Mouse (Mus musculus) mouse embryonic stem cell (cell line): ENCODE data around the gene Pak1ip1.
"Not testable (repeated sequence)": the region's sequence is repeated elsewhere in the genome, so short reads cannot be mapped to it uniquely, and the experiment has no call there.

Experiments used
- in situ Hi-C, 2 experiments: fragments of 300-500 bp; cut with MboI; formaldehyde crosslinking; loops; 1 replicate in 1 of 2; 3 replicates in 1 of 2; pipeline ENCODE4 v1.14.3; 2019 to 2020; ENCODE audit warnings: low sequenced_read_pairs in 2 of 2, low pct_unique_long_range_greater_than_20kb in 1 of 2, mixed read lengths in 1 of 2; ENCODE audit not compliant: unreplicated experiment in 1 of 2

Gene Pak1ip1

DNA sequence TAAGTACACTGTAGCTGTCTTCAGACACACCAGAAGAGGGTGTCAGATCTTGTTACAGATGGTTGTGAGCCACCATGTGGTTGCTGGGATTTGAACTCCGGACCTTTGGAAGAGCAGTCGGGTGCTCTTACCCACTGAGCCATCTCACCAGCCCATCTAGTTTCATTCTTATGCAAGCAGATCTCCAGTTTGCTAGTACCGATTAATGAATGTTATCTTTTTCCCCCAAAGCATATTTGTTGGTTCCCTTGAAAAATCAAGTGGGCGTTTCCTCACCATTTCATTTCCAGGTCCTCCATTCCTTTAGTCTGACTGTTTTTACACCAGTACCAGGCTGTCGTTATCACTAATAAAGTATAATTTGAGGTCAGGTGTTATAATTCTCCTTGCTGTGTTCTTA lies 2.3 kb upstream of the Pak1ip1 start:
- in situ Hi-C loops: not testable (repeated sequence)

- in situ Hi-C loops: loop anchor here in 1 of 2 experiments (10.0 to 25.0 kb wide), 2 partner anchors 156 to 237 kb away; partner anchors contain the start of gene Smim13
Observed at GRCm38 (mm10) chr13:41000140-41000925, 490 bp upstream of the Pak1ip1 start.

DNA sequence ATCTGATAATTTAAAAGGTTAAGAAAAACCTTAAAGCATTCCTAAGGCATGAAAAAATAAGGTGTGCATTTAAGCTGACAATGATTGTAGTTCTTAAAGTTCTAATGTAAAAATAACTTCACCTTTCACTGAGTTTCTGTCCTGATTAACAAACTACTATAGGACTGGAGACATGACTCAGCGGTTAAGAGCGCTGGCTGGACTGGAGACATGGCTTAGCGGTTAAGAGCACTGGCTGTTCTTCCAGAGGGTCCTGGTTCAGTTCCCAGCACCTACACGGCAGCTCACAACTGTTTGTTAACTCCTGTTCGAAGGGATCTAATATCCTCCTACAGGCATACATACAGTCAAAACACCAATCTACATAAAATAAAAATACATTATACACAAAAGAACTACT lies 1.2 kb downstream of the Pak1ip1 start:
- in situ Hi-C loops: loop anchor here in 1 of 2 experiments (10.0 to 25.0 kb wide), 2 partner anchors 157 to 235 kb away; partner anchors contain the start of gene Smim13

DNA sequence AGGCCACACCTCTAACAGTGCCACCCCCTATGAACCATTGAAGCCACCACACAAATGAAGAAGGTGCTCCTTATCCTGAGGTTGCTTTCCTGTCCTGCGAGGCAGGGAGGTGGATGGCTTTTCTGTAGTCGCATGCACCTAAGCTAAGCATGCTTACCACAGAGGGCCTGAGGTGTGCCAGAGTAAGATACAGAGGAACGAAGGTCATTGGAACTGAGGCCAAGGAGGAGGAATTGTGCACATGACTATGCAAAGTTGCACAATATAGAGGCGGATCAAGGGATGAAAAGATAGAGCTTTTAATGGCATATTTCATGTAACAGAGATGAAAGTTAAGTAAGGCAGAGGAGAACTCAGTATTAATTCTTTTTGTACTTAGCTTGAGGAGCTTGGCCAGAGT lies 5.4 kb downstream of the Pak1ip1 start:
- in situ Hi-C loops: loop anchor here in 1 of 2 experiments (10.0 to 25.0 kb wide), 2 partner anchors 161 to 231 kb away; partner anchors contain the start of gene Smim13

GRCm38 (mm10) chr13:41008271-41008670 lies 7.4 kb downstream of the Pak1ip1 start:
- in situ Hi-C loops: loop anchor here in 1 of 2 experiments (10.0 to 25.0 kb wide), 2 partner anchors 163 to 229 kb away; partner anchors contain the start of gene Smim13

- in situ Hi-C loops: loop anchor here in 1 of 2 experiments (10.0 to 25.0 kb wide), 2 partner anchors 164 to 228 kb away; partner anchors contain the start of gene Smim13
Observed at GRCm38 (mm10) chr13:41008946-41009345, 8.1 kb downstream of the Pak1ip1 start.

DNA sequence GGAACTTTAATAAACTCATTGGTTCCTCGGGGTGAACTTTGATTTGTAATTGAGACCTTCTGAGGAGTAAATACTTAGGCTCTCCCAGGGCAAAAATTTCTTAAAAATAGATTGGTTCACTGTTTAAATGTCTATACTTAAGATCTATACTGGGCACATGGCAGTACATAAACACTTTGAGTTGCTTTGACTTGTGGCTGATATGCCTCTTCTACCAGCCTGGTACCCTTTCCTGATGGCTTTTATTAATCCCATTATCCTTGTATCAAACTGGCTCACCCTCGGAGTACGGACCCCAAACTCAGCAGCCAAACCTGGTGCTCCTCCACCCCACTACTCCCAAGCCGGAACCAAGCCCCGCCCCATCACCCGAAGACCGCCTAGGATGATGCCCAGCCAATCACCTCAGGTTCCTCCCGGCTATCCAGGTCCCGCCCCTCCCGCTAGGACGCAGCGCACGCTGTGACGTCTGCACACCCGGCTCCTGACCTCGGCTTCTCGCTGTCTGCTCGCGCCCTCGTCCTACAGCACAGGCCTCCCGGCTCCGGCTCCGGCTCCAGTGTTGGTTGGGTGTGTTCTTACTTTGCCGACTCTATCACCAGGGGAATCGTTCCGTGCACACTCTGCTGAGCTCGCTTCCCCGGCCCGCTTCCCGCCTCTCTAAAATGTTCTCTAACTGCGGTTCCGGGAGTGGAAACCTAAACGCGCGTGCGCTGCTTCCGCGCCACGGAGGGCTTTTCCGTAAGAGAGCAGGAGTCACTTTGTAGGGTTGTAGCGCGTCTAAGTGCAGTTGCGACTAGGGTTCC lies 15.2 kb downstream of the Pak1ip1 start, which contains the start of gene Tmem14c:
Tmem14c (plus strand) TSS at position 464 of the 806 bp plus-strand sequence.
- in situ Hi-C loops: loop anchor here in 1 of 2 experiments (25.0 kb wide), 1 partner anchor 221 kb away; the partner anchor contains the start of gene Smim13

DNA sequence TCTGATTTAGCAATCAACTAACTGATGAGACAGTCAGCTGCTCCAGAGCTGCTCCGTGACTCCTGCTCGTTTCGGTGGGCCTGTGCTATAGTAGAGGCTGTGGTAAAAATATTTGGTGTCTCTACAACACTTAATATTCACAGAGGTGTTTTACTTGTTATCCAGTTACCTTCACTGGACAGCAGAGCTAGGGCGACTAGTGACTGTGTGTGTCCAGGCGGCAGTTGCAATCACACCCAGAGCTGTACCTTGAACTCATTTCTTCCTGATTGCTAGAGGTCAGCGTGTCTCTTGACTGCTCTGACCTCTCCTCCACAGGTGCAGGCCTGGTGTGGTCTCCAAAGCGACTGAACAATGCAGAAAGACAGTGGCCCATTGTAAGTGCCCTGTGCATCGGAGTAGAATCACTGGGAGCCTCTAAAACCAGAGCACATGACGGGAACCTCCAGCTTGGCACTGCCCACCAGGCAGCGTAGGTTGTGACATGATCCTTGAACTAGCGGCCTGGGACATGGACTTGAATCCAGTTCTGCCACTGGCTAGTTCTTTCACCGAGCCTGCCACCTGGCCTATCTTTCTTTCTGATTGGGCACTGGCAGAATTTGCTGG lies 16.1 kb downstream of the Pak1ip1 start:
- in situ Hi-C loops: loop anchor here in 1 of 2 experiments (25.0 kb wide), 1 partner anchor 220 kb away; the partner anchor contains the start of gene Smim13

DNA sequence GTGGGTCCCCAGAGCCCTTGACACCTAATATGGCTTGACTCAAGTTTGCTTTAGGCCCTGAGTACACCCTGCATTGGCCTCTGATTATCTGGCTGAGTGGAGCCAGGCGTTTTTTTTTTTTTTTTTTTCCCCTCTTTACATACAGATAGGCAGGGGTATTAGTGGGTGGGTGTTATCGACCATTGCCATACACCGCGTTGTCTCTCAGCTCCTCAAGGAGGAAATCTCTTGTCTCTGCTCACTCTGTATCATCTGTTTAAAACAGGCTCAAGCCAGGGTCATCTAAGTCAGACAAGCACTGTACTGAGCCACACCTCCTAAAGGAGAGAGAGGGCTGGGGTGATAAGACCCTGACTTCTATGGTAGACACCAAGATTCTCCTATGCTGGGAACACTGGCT lies 17.0 kb downstream of the Pak1ip1 start:
- in situ Hi-C loops: loop anchor here in 1 of 2 experiments (25.0 kb wide), 1 partner anchor 219 kb away; the partner anchor contains the start of gene Smim13

DNA sequence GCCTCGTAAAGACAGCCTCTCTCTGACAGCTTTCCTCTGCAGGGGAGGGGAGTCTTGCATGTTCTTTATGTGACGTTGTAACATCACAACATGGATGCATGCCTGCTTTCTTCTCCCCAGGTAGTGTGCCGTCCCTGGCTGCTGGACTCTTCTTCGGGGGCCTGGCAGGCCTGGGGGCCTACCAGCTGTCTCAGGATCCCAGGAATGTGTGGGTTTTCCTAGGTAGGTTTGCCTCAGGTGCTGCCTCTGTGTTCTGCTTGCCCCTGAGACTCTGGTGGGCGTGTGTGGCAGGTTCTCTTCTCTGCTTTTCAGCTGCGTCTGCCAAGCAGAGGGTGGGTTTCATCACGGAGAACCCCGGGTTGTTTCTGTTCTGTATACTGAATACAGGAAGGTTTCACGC lies 17.4 kb downstream of the Pak1ip1 start:
- in situ Hi-C loops: loop anchor here in 1 of 2 experiments (25.0 kb wide), 1 partner anchor 219 kb away; the partner anchor contains the start of gene Smim13

- in situ Hi-C loops: loop anchor here in 1 of 2 experiments (25.0 kb wide), 1 partner anchor 218 kb away; the partner anchor contains the start of gene Smim13
Observed at GRCm38 (mm10) chr13:41018756-41019591, 18.2 kb downstream of the Pak1ip1 start.

DNA sequence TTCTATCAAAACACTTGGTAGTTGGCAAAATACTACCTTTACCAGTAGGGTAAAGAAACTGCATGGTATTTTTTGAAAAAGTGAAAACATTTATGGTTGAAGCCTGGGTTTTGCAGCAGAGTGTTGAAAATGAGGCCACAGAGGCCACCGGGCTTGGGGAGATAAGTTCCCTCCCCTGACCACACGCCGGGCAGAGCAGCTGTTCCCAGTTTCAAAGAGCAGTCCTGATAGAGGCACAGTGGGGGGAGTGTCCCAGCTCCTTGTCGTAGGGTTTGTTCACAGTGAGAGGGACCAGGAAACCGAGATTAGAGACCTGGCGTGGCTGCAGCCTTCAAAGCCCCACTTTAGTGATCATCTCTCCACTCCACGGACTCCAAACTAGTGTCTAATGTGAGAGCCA lies 19.7 kb downstream of the Pak1ip1 start:
- in situ Hi-C loops: loop anchor here in 1 of 2 experiments (25.0 kb wide), 1 partner anchor 217 kb away; the partner anchor contains the start of gene Smim13

DNA sequence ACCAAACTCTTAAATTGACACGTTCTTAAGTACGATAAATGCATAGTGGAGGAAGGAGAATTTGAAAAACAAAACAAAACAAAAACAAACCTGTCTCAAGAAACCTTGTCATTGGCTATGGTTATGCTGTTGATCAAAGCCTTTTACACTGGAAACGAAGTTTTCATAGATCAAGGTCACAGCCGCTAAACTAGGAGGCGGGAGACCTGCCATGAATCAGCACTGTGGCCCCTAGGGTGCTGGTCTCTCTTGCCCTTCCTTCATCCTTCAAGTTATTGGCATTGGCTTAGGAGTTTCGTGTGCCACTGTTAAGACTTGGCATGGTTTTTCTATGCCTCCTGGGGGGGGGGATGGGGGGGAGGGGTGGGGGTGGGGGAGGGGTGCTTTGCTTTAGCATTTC lies 20.8 kb downstream of the Pak1ip1 start:
- in situ Hi-C loops: loop anchor here in 1 of 2 experiments (25.0 kb wide), 1 partner anchor 216 kb away; the partner anchor contains the start of gene Smim13

GRCm38 (mm10) chr13:41022099-41022498 lies 21.3 kb downstream of the Pak1ip1 start:
- in situ Hi-C loops: loop anchor here in 1 of 2 experiments (25.0 kb wide), 1 partner anchor 215 kb away; the partner anchor contains the start of gene Smim13

DNA sequence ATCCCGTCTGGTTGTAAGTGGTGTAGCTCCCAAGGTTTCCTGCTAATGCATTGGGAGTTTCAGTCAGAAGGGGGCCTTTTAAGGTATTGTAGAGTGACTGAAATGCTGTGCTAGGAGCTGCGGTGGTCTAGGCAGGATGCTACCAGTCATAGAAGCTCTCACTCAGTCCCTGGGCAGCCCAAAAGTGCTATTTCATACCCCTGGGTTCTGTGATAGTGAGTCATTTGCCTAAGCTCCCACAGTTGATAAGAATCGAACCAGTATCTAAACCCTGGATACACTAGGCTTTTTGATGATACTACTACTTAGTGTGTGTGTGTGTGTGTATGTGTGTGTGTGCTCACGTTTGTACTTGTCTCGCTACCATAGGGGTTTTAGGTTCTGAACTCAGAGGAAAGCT lies 29.3 kb downstream of the Pak1ip1 start:
- in situ Hi-C loops: no loop called here

DNA sequence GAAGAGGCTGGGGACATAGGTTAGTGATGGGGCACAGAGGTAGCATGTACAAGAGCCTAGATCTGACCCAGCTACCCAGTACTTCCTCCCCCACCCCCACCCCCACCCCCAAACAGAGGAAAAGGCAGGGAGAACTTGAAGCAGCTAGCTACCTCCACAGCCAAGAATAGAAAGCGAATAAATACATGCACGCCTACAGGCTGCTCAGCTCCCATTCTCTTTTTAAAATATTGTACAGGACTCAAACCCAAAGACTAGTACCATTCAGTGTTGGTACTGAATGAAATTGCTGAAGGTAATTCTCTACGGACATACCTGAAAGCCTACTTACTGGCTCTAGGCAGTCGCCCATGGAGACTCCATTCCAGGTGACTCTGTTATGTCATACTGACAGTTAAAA lies 41.7 kb downstream of the Pak1ip1 start:
- in situ Hi-C loops: no loop called here

GRCm38 (mm10) chr13:41045901-41046300 lies 45.1 kb downstream of the Pak1ip1 start:
- in situ Hi-C loops: no loop called here
